17 mouse cellular contexts compared by ENCODE assay signal in the genomic region with DNA sequence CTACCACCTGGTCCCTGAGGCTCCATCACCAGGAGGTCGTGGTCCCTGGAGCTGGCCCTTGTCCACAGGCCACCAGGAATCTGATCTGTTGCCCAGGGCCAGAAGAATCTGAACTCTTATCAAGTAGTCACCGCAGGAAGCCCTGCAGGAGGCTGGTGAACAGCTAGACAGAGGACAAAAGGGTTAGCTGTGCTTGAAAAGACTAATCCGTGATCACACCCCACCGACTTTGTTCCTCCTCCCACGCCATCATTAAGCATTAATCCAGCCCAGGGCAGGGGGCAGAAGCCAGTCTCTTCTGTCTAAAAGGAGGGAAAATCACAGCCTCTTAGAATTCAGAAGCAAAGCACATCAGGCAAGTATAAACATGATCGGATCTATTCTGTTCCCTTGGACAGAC.
"Had no signal": no experiment of that assay in that cellular context is flagged by ENCODE, and none has a peak within 500 bp of the region (broad histone marks: within the 10 kb centered on the region; RNA-seq: fewer than 3 reads in every experiment).

No protein-coding gene starts in this region.

- H3K9ac ChIP-seq: limb, embryonic 15.5 days; liver, embryonic 13.5 days; liver, postnatal 0 days; lung, embryonic 15.5 days; midbrain, embryonic 12.5 days; neural tube, embryonic 15.5 days; stomach, embryonic 15.5 days had no signal

- H3K9me3 ChIP-seq: limb, embryonic 15.5 days; liver, embryonic 13.5 days; lung, embryonic 15.5 days; midbrain, embryonic 12.5 days; neural tube, embryonic 15.5 days; stomach, embryonic 15.5 days had no signal

- H3K4me3 ChIP-seq: limb, embryonic 15.5 days; liver, embryonic 13.5 days; lung, embryonic 15.5 days; megakaryocyte, embryonic 14.5 days; midbrain, embryonic 12.5 days; neural tube, embryonic 15.5 days; stomach, embryonic 15.5 days had no signal

- H3K27me3 ChIP-seq: liver, embryonic 13.5 days; megakaryocyte, embryonic 14.5 days; neural tube, embryonic 15.5 days; stomach, embryonic 15.5 days had no signal

- DNase-seq: kidney, adult 2 months; kidney, postnatal 14 days; layer of hippocampus, adult 9-11 months; layer of hippocampus, postnatal 36 days; liver, embryonic 13.5 days; liver, postnatal 0 days; lung, postnatal 14 days; right cerebral cortex, postnatal 14 days; thymus, postnatal 36 days had no signal

- H3K4me2 ChIP-seq: limb, embryonic 15.5 days; liver, embryonic 13.5 days; lung, embryonic 15.5 days; midbrain, embryonic 12.5 days; neural tube, embryonic 15.5 days; stomach, embryonic 15.5 days had no signal

- H3K4me1 ChIP-seq: limb, embryonic 15.5 days; liver, embryonic 13.5 days; megakaryocyte, embryonic 14.5 days; stomach, embryonic 15.5 days had no signal

- H3K36me3 ChIP-seq: limb, embryonic 15.5 days; liver, embryonic 13.5 days; lung, embryonic 15.5 days; midbrain, embryonic 12.5 days; neural tube, embryonic 15.5 days; stomach, embryonic 15.5 days had no signal

- H3K27ac ChIP-seq: limb, embryonic 15.5 days; liver, embryonic 13.5 days; lung, embryonic 15.5 days; macrophage; midbrain, embryonic 12.5 days; neural tube, embryonic 15.5 days; stomach, embryonic 15.5 days had no signal

- ATAC-seq: liver, postnatal 0 days; midbrain, embryonic 16.5 days had no signal
